Mouse (Mus musculus): ENCODE data around the gene Mdk. TPM values are rescaled to one million over a fixed set of nuclear protein-coding genes. Genes with fewer than 3 reads are reported as not detected.

Gene Mdk
- polyA plus RNA-seq, 2 experiments from 2014 or later = 1.9 to 3.1 TPM

DNA sequence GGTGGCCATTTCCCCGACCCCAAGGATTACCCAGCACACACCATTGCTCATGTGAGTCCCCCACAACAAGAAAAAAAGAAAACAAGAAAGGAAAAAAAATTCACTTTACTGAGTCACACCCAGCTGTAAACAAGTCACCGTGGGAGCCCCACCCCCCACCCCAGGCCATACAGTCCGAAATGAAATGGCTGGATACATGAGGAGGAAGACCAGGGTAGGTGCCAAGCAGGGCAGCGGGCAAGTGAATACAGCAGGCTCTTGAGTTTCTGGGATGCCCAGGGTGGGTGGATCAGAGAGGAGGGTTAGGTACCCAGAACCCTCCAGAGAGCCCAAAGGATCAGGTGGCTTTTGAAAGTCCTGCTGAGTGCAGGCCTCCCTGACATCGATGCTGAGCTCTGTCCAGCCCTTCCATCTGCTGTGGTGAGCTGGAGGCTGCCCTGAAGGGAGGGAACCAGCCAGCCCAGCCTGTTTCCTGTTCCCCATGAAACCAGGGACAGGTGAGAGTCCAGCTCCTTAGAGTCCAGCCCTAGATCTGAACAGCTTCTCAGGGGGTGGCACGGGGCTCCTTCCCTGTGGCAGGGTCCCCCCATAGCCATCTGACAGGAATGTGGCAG, 747 bp upstream of the Mdk start:
- ATAC-seq = peak; percentile 4

DNA sequence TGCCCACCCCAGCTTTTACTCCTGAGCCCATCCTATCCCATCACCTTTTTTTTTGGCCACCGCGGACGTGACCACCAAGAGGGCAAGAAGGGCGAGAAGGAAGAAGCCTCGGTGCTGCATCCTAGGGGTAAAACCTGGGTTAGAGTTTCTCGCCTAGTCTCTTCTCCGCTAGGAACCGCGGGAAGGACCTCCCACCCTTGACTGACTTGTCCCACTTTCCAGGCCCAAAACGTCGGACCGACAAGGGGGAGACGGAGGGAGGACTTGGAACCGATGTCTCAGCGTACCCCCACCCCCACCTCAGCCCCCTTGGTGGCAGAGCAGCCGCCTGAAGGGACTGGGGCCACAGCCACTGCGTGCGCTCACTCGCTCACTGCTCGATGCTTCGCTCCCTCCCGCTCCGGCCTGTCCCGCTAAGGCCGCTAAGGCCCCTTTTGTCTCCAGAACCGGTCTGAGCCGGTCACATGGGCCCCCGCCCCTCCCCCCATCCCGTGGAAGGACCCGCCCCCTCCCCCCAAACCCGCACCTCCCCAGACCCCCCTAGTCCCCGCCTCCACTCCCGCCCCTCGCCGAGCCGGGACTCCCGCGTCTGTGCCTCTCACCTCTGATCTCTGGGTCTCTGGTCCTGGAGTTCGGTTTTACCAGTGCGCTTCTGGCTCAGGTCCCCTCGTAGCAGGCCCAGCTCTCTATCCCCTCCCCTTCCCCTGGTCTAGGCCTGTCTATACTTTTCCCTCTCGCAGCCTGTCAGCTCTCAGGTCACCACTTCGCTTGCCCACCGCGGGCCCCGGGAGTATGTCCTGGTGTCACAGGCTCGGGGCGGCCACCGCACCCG, 553 bp downstream of the Mdk start:
- peak; percentile 19 for ATAC-seq

DNA sequence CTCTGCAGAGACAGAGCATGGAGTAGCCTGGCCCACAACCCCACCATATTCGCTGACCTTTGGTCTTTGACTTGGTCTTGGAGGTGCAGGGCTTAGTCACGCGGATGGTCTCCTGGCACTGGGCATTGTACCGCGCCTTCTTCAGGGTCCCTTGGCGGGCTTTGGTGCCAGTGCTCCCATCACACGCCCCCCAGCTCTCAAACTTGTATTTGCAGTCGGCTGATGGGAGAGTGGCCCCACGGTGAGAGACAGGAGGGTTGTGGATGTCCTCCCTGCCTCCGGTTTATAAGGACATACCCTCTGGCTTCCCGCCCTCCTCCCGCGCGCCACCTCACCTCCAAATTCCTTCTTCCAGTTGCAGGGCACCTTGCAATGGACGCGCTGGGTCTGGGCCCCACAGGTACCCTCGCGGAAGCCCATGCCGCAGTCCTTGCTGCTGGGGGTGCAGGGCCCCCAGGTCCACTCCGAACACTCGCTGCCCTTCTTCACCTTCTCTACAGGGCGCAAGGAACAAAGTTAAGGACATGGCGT, 1.3 kb downstream of the Mdk start:
- ATAC-seq = no peak

DNA sequence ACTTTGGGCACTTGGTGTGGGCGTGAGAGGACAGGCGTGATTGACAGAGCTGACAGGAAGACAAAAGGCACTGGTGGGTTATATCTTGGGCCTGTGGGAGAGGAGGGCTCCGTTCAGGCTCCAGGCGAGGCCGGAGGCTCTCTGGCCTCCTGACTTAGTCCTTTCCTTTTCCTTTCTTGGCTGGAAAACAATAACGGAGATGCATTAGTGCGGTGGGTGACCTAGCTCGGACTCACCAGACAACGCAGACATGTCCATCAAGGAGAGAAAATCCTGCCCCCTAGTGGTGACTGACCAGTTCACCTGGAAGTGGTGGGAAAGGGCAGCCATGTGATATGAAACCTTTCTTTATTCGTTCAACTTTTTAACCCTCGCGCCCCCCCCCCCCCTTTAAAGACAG, 2.2 kb downstream of the Mdk start:
- ATAC-seq = no peak

DNA sequence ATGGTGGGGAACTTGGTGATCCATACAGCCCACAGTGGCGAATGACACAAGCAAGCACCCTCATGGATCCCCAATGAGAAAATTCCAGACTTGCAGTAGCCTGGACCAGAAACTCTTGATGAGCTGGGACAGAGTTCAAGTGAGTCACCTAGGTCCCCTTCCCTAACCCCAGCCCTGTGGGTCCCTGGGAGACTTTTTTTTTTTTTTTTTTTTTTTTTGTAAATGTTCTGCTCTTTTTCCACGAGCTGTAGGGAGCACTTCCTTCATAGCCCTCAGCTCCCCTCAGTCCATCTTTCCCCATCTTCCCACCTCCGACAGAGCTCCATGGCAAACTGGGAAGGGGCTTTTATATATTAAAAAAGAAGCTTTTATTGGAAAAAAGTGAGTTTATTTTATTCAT, 2.6 kb downstream of the Mdk start:
- ATAC-seq = no peak

DNA sequence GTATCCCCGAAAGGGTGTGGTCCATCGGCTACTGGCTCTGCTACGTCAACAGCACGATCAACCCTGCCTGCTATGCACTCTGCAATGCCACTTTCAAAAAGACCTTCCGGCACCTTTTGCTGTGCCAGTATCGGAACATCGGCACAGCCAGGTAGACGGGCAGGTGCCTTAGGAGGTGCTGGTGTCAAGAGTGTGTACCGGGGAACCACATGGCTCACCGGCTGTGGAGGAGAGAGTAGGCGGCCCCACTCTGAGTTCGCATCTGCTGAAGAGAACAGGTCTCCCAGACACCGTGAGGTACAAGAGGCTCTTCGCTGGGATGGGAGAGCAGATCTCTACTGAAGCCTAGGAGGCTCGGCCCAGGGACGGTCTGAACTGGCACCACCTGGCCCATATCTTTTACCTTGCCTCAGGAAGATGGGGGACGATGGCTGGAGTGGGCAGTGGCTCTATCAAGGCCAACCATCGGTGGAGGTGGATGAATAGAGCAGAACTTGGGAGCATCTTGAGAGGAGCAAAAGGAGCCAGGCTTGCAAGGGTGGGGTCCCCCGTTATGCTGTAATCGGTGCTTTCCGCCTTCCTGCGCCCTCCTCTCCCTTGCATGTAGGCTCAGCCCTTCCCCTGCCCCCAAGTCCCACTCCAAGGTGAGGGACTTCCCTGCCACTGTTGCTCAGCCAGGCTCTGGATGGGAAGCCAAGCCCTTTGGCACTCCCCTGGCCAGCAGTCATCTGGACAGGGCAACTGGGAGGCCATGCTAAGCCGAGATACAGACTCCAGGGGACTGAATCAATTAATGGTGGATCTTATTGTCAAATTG, 3.4 kb downstream of the Mdk start:
- no peak for ATAC-seq

DNA sequence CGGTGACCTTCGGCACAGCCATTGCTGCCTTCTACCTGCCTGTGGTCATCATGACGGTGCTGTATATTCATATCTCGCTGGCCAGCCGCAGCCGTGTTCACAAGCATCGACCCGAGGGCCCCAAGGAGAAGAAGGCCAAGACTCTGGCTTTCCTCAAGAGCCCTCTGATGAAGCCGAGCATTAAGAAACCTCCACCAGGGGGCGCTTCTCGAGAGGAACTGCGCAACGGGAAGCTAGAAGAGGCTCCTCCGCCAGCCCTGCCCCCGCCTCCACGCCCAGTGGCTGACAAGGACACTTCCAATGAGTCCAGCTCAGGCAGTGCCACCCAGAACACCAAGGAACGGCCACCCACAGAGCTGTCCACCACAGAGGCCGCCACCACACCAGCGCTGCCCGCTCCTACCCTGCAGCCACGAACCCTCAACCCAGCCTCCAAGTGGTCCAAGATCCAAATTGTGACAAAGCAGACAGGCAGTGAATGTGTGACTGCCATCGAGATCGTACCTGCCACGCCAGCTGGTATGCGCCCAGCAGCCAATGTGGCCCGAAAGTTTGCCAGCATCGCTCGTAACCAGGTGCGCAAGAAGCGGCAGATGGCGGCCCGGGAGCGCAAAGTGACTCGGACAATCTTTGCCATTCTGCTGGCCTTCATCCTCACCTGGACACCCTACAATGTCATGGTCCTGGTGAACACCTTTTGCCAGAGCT, 4.1 kb downstream of the Mdk start:
- peak; percentile 29 for ATAC-seq

DNA sequence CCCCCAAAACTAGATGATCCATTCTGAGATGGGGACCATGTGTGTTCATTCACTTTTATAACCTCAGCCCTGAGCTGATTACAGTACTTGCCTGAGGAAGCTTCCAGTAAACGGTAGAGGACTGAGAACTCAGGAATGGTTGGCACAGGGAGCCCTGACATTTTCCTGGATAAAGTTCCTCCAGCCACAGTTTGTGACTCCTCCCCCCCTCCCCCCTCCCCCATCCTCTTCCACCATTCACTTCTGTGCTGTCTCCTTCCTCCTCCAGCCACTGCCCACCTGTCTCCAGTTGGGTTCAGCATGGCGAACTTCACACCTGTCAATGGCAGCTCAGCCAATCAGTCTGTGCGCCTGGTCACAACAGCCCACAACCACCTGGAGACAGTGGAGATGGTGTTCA, 5.1 kb downstream of the Mdk start, which contains the start of gene Chrm4:
Chrm4 (plus strand) TSS at position 301 of the 400 bp plus-strand sequence.
- no peak for ATAC-seq

DNA sequence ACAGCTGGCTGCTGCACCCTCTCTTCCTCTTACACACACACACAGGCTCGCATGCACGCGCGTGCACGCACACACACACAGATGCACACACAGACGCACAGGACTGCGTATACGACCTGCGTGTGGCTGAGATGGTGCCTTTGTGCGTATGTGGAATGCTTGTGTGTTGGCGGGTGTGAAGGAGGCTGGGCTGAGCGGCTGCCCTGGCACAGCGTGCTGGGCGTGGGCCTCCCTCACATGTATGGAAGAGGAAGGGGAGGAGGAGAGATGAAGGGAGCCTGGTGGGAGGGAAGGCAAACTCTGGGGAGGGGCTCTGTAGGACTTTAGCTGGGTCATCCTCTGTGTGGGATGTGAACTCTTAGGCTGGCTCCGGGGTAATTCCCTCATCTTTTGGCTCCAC, 6.7 kb downstream of the Mdk start:
- ATAC-seq = no peak

DNA sequence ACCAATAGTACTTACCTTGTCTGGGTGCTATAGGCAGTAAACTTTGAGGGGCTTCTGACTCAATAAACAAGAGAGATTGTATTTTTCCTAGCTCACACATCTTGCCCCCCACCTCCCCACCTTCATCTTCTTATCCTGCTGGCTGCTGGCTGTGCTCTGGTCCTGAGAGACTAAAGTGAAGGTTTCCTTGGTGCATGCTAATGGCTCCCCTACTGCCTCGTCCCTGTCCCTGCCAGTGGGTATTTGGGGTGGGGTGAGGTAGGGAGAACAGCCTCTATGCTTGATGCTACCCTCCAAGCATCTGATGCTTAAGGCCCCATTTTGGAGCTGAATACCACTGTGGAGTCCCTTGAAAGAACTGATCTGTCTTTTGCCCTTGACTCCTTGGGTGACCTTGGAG, 7.4 kb downstream of the Mdk start:
- no peak for ATAC-seq

DNA sequence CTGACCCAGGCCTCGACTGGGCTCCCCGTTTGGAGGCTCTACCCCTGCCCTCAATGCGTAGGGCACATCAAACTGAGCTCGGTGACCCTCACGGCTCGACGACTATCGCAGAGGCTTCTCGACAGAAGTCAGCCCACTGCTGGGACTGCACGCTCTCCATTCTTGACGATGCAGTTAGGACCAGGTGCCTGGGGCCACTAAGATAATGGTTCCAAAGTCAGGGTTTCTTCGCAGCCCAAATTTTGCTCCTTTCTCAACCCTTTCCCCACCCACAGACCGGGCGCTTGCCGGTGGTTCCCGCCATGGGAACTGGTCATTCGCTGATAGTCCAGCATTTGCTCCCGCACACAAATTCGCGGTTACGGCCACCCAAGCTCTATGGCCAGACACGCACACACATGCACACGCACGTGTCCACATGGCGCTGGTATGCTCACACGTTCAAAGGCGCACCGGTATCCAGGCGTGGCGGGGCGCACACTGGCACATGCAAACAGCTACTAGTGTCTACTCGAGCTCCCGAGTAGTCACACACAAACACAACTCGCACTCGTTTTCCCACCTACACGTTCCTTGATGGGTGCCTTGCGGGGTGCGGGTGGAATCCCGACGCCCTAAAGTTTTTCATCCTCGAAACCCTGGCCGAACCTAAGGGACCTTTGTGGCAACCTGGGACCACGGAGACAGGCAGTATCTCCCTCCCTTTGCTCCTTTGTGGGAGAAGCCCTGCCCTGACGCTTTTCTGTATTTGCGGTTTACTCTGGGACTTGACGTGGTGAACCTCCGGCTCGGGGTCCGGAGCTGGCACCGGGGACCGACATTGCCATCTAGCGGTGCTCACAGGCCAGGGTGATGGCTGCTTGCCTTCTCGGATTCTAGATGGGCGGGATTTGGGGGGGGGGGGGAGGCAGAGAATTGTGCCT, 8.4 kb downstream of the Mdk start:
- ATAC-seq = peak; percentile 76

DNA sequence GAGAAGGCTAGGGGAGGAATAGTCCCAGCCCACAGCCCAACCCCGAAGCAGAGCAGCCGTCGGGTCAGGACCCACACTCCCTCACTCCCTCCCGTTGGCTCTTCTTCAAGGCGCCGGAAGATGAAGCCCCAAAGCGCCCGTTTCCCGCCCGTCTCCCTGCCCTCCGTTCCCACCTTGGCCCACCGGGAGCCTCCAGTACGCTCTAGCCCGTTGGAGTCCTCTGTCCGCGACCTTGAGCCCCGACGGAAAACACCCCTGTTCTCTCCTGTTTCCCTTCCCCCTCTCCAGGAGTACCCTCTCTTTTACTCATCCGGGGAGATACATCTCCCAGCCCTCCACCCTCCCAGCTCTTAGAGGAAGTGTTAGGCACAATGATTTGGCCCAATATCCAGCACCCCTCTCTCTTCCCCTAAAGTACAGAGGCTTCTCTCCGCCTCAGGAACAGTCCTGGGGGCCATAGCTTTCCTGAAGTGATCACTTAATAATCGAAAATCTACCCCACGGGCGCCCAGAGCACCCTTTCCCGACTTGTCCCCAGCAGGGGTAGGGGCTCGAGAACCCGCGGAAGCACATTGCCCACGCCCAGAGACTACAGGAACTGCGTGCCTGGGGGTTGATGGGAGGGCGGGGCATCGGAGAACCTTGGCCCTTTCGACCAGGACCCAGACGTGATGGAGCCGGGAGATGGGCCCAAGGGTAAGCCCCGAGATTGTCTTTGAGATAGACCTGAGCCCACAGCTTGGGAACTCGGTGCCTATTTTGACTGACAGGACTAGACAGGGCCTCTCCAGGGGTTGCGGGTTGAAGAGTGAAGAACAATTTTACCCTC, 9.3 kb downstream of the Mdk start:
- no peak for ATAC-seq

DNA sequence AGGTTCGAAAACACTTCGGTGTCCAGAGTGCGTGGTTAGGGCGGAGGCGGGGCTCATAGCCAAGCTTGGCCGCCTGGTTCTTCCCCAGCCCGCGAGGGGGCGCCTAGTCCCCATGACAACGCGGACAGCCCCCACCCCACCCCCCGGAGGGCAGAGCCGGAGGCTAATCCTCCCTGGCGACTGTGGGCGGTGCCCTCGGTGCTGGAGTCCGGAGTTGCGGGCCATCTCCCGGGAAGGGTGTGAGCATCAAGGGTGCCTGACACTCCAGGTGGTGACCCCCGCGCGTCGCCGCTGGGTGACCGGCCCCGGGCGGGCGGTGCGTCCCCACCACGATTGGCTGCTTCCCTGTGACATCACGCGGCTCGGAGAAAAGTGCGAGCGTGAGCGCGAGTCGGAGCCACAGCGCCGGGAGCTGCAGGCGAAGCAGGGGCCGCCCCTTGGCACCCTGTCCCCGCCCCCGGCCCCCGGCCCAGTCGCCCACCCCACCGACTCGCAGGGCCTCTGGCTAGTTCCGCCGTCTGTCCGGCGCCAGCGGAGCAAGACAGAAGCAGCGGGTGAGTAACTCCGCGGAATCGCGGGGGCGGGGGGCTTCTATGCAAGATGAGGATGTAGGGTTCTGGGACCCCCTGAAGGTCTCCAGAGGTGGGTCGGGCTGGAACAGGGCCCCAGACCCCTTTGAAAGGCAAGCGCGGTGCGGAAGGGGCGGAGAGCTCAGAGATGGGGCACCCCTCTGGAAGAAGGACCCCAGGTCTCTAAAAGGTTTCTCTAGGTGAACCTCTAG, 10.1 kb downstream of the Mdk start:
- ATAC-seq = peak; percentile 36

DNA sequence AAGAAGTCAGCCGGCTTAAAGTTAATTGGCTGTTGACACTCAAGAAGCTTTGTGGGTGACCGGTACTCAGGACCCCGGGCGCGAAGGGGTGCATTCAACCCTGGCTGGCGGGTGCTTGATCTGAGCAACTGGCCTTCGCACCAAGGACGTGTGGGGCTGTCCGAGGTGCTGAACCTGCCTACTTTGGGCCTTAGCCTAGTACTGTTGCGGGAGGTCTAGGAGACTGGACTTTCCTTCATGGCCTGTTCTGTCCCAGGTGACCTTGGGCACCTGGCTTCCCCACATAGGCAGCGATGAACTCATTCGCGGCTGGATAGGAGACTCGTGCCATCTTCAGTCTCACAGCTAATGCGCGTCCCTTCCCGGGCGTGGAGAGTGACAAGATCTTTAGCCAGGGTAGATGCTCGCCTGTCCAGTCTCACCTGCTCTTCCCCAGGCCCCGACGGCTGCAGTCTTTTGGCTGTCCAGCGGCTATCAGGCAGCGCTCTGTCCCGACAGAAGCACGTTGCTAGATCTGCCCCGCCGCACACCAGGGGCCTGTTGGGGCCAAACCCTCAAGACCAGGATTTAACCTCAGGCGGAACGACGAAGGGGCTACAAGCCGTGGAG, 10.8 kb downstream of the Mdk start:
- peak; percentile 16 for ATAC-seq

DNA sequence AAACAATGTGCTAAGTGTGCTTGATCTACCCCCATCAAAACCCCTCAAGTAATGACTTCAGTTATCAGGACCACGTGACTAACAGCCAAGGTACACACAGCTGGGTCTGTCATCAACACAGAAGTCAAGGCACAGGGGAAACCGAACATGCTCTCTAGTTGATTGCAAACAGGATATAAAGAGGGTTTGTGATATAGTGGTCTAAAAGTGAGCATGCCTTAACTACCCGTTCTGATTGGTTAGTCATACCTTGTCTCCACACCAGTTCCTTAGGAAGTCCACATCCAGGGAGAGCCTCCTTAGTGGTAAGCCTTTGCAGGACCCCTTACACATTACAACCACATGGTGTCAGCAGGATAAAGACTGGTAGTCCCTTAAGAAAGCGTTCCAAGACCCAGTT, 12.0 kb downstream of the Mdk start:
- ATAC-seq = no peak

DNA sequence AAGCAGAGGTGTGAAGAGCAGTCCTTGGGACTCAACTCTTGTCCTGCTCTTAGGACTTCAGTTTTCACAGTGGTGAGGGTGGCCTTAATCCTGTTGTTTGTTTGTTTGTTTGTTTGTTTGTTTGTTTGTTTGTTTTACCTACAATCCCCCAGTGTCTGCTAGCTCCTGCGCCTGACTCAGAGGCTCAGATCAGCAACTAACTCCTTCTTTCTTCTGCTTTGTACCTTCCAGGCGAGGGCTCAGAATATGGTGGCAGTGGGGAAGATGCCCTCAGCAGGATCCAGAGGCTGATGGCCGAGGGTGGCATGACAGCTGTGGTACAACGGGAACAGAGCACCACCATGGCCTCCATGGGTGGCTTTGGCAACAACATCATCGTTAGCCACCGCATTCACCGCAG, 15.0 kb downstream of the Mdk start:
- no peak for ATAC-seq

DNA sequence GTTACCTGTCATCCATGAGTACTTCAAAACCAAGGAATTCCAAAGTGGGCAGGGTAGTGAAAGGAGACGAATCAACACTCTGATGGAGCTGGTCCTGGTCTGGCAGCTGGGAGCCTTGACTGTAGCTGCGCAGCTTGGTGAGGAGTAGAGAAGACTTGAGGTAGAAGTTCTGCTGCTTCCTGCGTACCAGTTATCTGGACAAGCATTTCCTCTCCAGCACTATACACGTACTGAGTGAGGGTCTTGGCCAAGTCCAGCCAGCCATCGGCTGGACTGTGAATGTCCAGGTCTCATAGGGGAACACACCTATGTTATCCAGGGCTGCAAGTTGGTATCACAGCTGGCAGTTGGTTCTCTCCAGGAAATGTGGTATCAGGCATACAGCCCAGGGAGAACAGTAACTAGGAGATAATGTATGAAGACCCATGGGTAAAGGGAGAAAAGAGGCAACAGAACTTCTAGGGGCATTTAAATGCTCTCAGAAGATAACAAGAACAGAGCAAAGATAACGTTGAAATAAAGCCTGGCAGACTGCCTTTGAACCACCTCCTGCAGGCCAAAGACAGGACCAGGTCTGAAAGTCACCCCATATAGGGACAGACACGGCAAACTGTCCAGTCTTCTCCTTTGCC, 15.6 kb downstream of the Mdk start:
- ATAC-seq = no peak

DNA sequence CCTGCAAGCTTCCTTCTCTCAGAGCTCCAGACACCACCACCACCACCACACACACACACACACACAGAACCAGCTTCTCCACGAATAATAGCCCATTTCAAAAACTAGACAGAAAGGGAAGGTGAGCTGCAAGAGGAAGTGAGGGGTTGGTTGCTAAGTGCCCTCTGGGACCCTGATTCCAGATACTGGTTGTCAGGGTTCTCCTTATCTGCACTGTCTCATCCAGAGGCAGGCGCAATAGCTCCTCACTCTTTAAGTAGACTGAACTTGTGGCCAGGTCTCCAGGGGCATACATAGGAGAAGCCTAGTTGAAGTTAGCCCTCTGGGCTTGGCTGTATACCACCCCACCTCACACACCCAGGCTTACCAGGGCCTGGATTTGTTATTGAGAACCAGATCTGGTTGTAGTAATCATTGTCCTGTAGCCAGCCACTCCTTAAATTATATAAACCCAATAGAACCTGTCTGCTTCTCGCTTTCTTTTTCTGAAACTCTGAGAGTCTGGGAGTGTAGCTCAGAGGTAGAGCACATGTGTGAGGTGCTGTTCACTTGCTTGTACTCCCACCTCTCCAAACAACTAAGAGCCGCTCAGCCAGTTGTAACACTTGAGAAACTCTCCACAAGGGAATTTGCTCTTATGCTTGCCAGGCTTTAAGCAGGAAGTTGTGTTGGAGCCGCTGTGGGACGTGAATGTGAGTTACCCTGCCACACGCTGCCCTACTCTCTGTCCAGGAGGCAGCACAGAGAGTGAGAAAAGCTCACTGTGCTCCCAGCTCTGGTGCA, 18.6 kb downstream of the Mdk start:
- ATAC-seq = no peak
